Mouse (Mus musculus) inflammation-experienced regulatory T-cells, adult 6 months (primary cell): ENCODE measurements around the gene Ccno. TPM values are rescaled to one million over a fixed set of nuclear protein-coding genes. Genes with fewer than 3 reads are reported as not detected.

Source experiments
- ATAC-seq: one replicate; pipeline ENCODE4 v1.8.0; 2017
- polyA plus RNA-seq, 3 experiments: library from polyadenylated mRNA; unstranded; fragments of 100-300 nt; shearing (Covaris generic); gene quantifications; one replicate each; pipeline ENCODE4 v1.2.1; 2017

The Ccno gene
- polyA plus RNA-seq: not detected

- ATAC-seq: peak; percentile 95
These were observed at the start of gene Ccno for GRCm38 (mm10) chr13:112987532-112987943. Ccno (plus strand) TSS chr13:112987802.

- no peak for ATAC-seq
These were observed 49.5 kb upstream of the Ccno start for GRCm38 (mm10) chr13:112938130-112938529.

GRCm38 (mm10) chr13:112941879-112942330 lies 45.7 kb upstream of the Ccno start:
- ATAC-seq: no peak

- no peak for ATAC-seq
These were observed 42.3 kb upstream of the Ccno start for GRCm38 (mm10) chr13:112945312-112945711.

GRCm38 (mm10) chr13:112945900-112946299 lies 41.7 kb upstream of the Ccno start:
- no peak for ATAC-seq

GRCm38 (mm10) chr13:112954067-112954466 lies 33.5 kb upstream of the Ccno start:
- no peak for ATAC-seq

GRCm38 (mm10) chr13:112963081-112963480 lies 24.5 kb upstream of the Ccno start:
- no peak for ATAC-seq

GRCm38 (mm10) chr13:112964421-112964820 lies 23.2 kb upstream of the Ccno start:
- ATAC-seq: no peak

- no peak for ATAC-seq
These were observed 20.3 kb upstream of the Ccno start for GRCm38 (mm10) chr13:112967267-112967666.

GRCm38 (mm10) chr13:112976720-112977119 lies 10.9 kb upstream of the Ccno start:
- ATAC-seq: no peak

- ATAC-seq: no peak
These were observed 1.8 kb upstream of the Ccno start for GRCm38 (mm10) chr13:112985605-112986450.

- ATAC-seq: no peak
These were observed 1.1 kb upstream of the Ccno start for GRCm38 (mm10) chr13:112986451-112986950.

GRCm38 (mm10) chr13:112987991-112988390 lies 389 bp downstream of the Ccno start:
- peak; percentile 3 for ATAC-seq

GRCm38 (mm10) chr13:112988866-112989265 lies 1.3 kb downstream of the Ccno start:
- ATAC-seq: no peak

GRCm38 (mm10) chr13:112989541-112989940 lies 1.9 kb downstream of the Ccno start:
- no peak for ATAC-seq

GRCm38 (mm10) chr13:112990346-112990745 lies 2.7 kb downstream of the Ccno start:
- no peak for ATAC-seq

GRCm38 (mm10) chr13:112993531-112994152 lies 6.0 kb downstream of the Ccno start, which contains the start of gene Mcidas:
Mcidas (plus strand) TSS chr13:112993845.
- peak; percentile 24 for ATAC-seq

- peak; percentile 86 for ATAC-seq
These were observed 6.6 kb downstream of the Ccno start for GRCm38 (mm10) chr13:112994191-112994590.

GRCm38 (mm10) chr13:112996407-112996806 lies 8.8 kb downstream of the Ccno start:
- ATAC-seq: no peak

GRCm38 (mm10) chr13:112997369-112997768 lies 9.8 kb downstream of the Ccno start:
- ATAC-seq: no peak

GRCm38 (mm10) chr13:112998427-112999201 lies 11.0 kb downstream of the Ccno start:
- ATAC-seq: peak; percentile 32

- ATAC-seq: no peak
These were observed 12.5 kb downstream of the Ccno start for GRCm38 (mm10) chr13:113000090-113000489.
